Mouse (Mus musculus) ovary, postnatal 14 days (tissue): ENCODE data around the gene Tmem144.
"Not testable (repeated sequence)": the region's sequence is repeated elsewhere in the genome, so short reads cannot be mapped to it uniquely, and the experiment has no call there.

ENCODE experiments used
- DNase-seq: peaks from one replicate; pipeline ENCODE4 v3.0.0; 2022; ENCODE audit warnings: low spot score

The Tmem144 gene

GRCm38 (mm10) chr3:79808530-79809179, 43.9 kb downstream of the Tmem144 start:
- no peak for DNase-seq

DNA sequence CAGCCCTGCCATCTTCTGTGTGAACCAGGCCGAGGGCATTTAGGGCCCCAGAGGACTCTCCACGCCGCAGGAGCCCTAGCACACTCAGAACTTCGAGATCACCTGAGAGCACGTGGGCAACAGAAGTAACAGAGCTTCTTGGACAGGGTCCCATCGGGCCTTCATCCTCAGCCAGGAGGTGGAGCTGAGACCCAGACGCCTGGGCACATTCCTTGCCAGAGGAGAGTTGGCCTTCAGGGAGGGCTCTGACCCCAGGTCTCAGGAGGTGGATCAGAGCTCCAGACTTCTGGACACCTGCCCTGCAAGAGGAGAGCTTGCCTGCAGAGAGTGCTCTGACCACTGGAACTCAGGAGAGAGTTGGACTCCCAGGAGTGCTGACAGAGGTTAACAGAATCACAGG, 51.8 kb downstream of the Tmem144 start:
- DNase-seq: not testable (repeated sequence)

DNA sequence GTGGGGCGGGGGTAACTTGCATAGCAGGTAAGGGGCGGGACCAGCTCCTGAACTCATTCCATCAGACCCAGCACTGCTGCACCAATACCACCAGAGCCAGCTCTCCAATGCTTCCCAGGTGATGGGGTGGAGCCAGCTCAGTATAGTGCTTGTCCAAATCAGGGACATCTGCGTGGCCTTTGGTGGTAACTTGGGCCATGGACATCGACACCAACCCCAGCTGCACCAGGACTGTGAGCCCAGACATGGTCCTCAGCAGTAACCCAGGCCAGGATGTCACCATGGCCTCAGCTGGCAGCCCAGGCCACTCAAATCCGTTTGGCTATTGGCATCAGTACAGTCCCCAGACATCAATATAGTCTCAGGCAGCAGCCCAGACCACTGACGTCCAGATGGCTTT, 60.3 kb downstream of the Tmem144 start:
- no peak for DNase-seq

DNA sequence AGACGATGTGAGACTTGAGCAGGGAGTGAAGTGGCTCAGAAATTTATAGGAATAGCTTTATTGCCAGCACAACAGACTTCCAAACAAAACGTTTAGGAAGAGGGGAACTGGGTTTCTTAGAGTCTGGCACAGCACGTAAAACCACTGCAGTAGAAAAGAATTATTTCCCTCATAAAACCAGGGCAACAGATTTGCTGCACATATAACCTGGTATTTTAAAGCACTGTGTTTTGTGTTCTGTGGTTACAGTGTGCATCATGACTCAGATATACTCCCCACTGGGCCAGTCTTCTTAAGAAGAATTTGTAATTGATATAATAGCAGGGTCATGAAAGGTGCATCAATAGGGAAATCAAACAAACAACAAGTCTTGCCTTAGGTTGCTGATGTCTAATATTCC, 62.2 kb downstream of the Tmem144 start:
- DNase-seq: no peak

DNA sequence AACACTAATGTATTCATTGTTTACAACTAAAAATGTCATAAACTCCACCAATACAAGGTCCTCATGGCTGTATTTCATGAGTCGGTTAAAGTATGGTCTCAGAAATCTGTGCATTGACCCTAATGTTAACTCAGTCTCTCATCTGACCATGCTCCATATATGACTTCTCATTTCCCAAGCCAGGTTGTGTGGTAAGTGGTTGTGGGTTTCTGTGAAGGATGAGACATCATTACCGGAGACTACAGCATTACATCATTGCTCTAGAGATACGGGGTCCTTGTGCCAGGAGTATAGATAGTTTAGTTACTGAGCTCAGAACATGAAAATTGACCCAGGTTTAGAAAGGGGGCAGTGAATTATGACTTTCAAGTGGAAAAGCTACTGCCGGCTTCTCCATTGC, 63.0 kb downstream of the Tmem144 start:
- no peak for DNase-seq

DNA sequence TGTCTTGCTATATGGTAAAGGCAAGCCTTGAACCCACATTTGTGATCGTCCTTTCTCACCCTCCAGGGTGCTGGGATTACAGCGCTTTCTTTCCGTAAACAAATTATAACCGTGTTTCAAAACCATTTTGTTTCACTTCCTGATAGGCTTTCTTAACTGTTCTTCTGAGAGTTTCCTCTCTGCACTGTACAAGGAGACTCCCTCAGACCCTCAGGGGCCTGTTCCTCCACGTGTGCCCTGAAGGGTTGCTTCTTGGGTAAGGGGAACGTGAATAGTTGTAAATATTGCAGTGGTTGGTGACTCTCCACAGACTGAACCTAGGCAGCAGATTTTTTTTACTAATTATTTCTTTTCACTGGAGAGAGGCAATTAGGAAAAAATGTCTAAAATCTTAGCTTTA, 63.6 kb downstream of the Tmem144 start:
- no peak for DNase-seq

- no peak for DNase-seq
These were observed 68.2 kb downstream of the Tmem144 start for GRCm38 (mm10) chr3:79784362-79784736.

GRCm38 (mm10) chr3:79783630-79784361, 68.8 kb downstream of the Tmem144 start:
- DNase-seq: no peak

- DNase-seq: no peak
These were observed 79.9 kb downstream of the Tmem144 start for GRCm38 (mm10) chr3:79772701-79773100.
